Mouse (Mus musculus) 3134 (cell line): ENCODE measurements at regions not wholly inside any gene's neighbourhood (a gene's known extent, or its start where the extent isn't known, plus 50 kb on each side); places are given as distances from the start of the nearest gene placed in this dataset.
"Not testable (repeated sequence)": the region's sequence is repeated elsewhere in the genome, so short reads cannot be mapped to it uniquely, and the experiment has no call there.

Experiments
- DNase-seq: peaks from one replicate; pipeline ENCODE4 v3.0.0-alpha.2; 2011; ENCODE audit warnings: low spot score; ENCODE audit not compliant: insufficient read length; ENCODE audit errors: extremely low read depth

DNA sequence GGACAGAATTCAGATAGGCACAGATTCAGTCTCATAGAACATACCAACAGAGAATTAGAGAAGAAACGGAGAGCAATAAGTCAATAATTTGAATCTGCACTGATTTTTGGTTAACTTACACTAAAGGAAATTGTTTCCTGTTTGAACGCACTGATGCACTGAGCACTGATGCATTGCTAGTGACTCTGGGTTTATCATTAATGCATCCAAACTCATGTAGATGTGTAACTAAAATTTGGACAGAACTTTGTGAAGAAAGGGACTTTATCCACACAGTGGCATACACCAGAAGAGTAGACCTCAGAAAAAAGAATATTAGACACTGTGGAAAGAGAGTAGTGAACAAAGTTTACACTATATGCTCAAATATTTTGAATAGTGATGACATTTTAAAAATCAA lies 364.2 kb downstream of the Casp12 start:
- no peak for DNase-seq

GRCm38 (mm10) chr9:5718585-5718984 lies 373.4 kb downstream of the Casp12 start:
- DNase-seq = not testable (repeated sequence)

DNA sequence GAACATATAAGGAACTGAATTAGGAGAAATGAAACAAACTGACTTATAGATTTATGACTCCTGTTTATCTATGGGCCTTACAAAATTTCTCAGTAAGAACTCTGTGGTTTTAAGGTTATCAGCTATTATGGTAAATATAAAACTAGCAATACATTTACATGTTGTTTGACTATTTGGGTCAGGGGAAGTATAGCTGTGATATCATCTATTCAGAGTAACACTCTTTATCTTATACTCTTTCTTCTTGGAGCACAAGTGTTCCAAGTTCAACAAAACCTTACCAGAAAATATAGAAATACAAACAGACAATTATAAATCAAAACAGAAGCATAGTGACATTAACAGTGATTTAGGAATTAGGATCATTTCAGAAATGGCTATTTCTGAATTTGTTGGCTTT lies 383.6 kb downstream of the Casp12 start:
- no peak for DNase-seq

- no peak for DNase-seq
These were observed 407.6 kb downstream of the Casp12 start for GRCm38 (mm10) chr9:5752686-5753301.

GRCm38 (mm10) chr9:5753785-5754184 lies 408.6 kb downstream of the Casp12 start:
- DNase-seq = no peak

- DNase-seq = no peak
These were observed 407.2 kb upstream of the Pdgfd start for GRCm38 (mm10) chr9:5761215-5761614.

GRCm38 (mm10) chr9:5769927-5770326 lies 398.5 kb upstream of the Pdgfd start:
- no peak for DNase-seq

DNA sequence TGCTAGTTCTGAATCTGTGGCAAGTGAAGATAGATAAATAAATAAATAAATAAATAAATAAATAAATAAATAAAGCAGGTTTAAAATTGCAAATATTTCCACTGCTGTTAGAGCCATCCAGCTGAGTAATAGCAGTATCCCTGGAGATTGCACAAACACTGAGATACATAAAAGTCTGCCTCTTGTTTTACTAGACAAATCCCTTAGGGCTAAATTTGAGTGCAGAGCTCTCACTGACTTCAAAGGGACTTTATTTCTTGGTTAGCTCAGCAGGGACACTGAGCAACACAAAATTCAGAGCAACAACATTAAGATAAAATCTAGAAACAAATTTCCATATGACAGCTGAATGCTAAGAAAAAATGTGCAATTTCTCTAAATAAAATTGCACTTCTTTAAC lies 397.2 kb upstream of the Pdgfd start:
- DNase-seq = no peak
